Mouse (Mus musculus) CH12.LX (cell line): ENCODE results near the gene Clec5a. TPM values are rescaled to one million over a fixed set of nuclear protein-coding genes. Genes with fewer than 3 reads are reported as not detected.

ENCODE experiments used
- DNase-seq: peaks from one replicate; pipeline ENCODE4 v3.0.0-alpha.2; 2013; ENCODE audit errors: extremely low read depth
- H3K27ac ChIP-seq: 2 replicates; pipeline ENCODE4 v1.5.1; 2012; ENCODE audit warnings: low read depth, mild to moderate bottlenecking, control low read depth, moderate library complexity; ENCODE audit not compliant: insufficient read depth
- H3K27me3 ChIP-seq: replicated peaks from 2 replicates; pipeline ENCODE3; 2012; ENCODE audit warnings: inconsistent platforms
- H3K36me3 ChIP-seq, 2 experiments: replicated peaks in 1 of 2; 2 replicates each; pipeline versions ENCODE3 to v1.6.1; 2012; ENCODE audit warnings: inconsistent platforms in 1 of 2, low read length in 1 of 2, mild to moderate bottlenecking in 1 of 2, mixed read lengths in 1 of 2, moderate library complexity in 1 of 2; ENCODE audit not compliant: control insufficient read depth in 1 of 2, insufficient read depth in 1 of 2
- H3K4me1 ChIP-seq, 2 experiments: 2 replicates each; pipeline ENCODE4 v1.6.1; 2012; ENCODE audit warnings: inconsistent platforms in 1 of 2, moderate library complexity in 1 of 2; ENCODE audit not compliant: insufficient read depth in 2 of 2, control insufficient read depth in 1 of 2
- H3K4me2 ChIP-seq: 2 replicates; pipeline ENCODE4 v1.6.1; 2012; ENCODE audit warnings: low read depth, mild to moderate bottlenecking, control low read depth; ENCODE audit not compliant: poor library complexity, insufficient read depth, severe bottlenecking
- H3K4me3 ChIP-seq, 3 experiments: fragments of 150-350 bp in 1 of 3; sonication (generic) in 1 of 3; replicated peaks in 1 of 3; 2 replicates each; pipeline versions ENCODE3 to v1.5.1; 2011 to 2012; ENCODE audit warnings: low read depth in 2 of 3, low read length in 2 of 3, mild to moderate bottlenecking in 2 of 3, moderate library complexity in 2 of 3, control low read depth in 1 of 3, improper control_type of control experiment in 1 of 3, inconsistent platforms in 1 of 3, mixed read lengths in 1 of 3; ENCODE audit not compliant: poor library complexity in 1 of 3
- H3K79me2 ChIP-seq: replicated peaks from 2 replicates; pipeline ENCODE4 v1.6.1; 2012; ENCODE audit warnings: mild to moderate bottlenecking, moderate library complexity; ENCODE audit not compliant: control insufficient read depth, poor library complexity, insufficient read depth, severe bottlenecking; ENCODE audit errors: extremely low read depth
- H3K9ac ChIP-seq: 2 replicates; pipeline ENCODE4 v1.6.1; 2012; ENCODE audit warnings: low read depth, mild to moderate bottlenecking, control low read depth, moderate library complexity; ENCODE audit not compliant: insufficient read depth
- H3K9me3 ChIP-seq: replicated peaks from 2 replicates; pipeline ENCODE3; 2012; ENCODE audit warnings: low read length, inconsistent platforms, mixed read lengths
- CTCF ChIP-seq, 2 experiments: IDR thresholded peaks in 1 of 2; conservative IDR thresholded peaks in 1 of 2; 2 replicates each; pipeline ENCODE4 v1.5.1; 2011 to 2012; ENCODE audit warnings: low read depth in 2 of 2, low read length in 2 of 2, improper control_type of control experiment in 1 of 2, inconsistent platforms in 1 of 2, mild to moderate bottlenecking in 1 of 2, moderate library complexity in 1 of 2
- ELF1 ChIP-seq: IDR thresholded peaks from 2 replicates; pipeline ENCODE4 v1.6.1; 2014; ENCODE audit warnings: low read depth, mild to moderate bottlenecking, inconsistent platforms, low read length, improper control_type of control experiment
- GABPA ChIP-seq: IDR thresholded peaks from 2 replicates; pipeline ENCODE4 v1.6.1; 2012; ENCODE audit warnings: low read depth, low read length, improper control_type of control experiment, inconsistent platforms; ENCODE audit not compliant: insufficient replicate concordance
- IRF4 ChIP-seq: IDR thresholded peaks from 2 replicates; pipeline ENCODE4 v1.6.1; 2014; ENCODE audit warnings: low read depth, mild to moderate bottlenecking, inconsistent platforms, low read length, improper control_type of control experiment
- JUN ChIP-seq: IDR thresholded peaks from 2 replicates; pipeline ENCODE4 v1.6.1; 2011; ENCODE audit warnings: low read depth, mild to moderate bottlenecking, low read length, improper control_type of control experiment, moderate library complexity; ENCODE audit not compliant: insufficient read depth
- MAFK ChIP-seq: IDR thresholded peaks from 2 replicates; pipeline ENCODE4 v1.6.1; 2011; ENCODE audit warnings: low read length, improper control_type of control experiment; ENCODE audit not compliant: insufficient replicate concordance
- MEF2A ChIP-seq: IDR thresholded peaks from 2 replicates; pipeline ENCODE4 v1.6.1; 2014; ENCODE audit warnings: low read depth, mild to moderate bottlenecking, inconsistent platforms, low read length, improper control_type of control experiment, borderline replicate concordance
- MXI1 ChIP-seq: IDR thresholded peaks from 2 replicates; pipeline ENCODE4 v1.6.1; 2011; ENCODE audit warnings: mild to moderate bottlenecking, low read depth, low read length, improper control_type of control experiment
- MYC ChIP-seq: IDR thresholded peaks from 2 replicates; pipeline ENCODE4 v1.6.1; 2011; ENCODE audit warnings: low read depth, mild to moderate bottlenecking, improper control_type of control experiment, low read length
- PAX5 ChIP-seq: IDR thresholded peaks from 2 replicates; pipeline ENCODE4 v1.6.1; 2012; ENCODE audit warnings: low read length, inconsistent platforms, mixed read lengths
- POLR2A ChIP-seq: IDR thresholded peaks from 2 replicates; pipeline ENCODE4 v1.6.1; 2011; ENCODE audit warnings: low read depth, mild to moderate bottlenecking, improper control_type of control experiment, low read length
- POLR2AphosphoS2 ChIP-seq: IDR thresholded peaks from 2 replicates; pipeline ENCODE4 v1.6.1; 2011; ENCODE audit warnings: low read depth, low read length, improper control_type of control experiment
- RCOR1 ChIP-seq: conservative IDR thresholded peaks from 2 replicates; pipeline ENCODE4 v1.6.1; 2012; ENCODE audit warnings: low read depth, mild to moderate bottlenecking, inconsistent platforms, low read length, improper control_type of control experiment
- SMC3 ChIP-seq: IDR thresholded peaks from 2 replicates; pipeline ENCODE4 v1.6.1; 2011; ENCODE audit warnings: low read depth, low read length, improper control_type of control experiment
- TBP ChIP-seq: conservative IDR thresholded peaks from 2 replicates; pipeline ENCODE4 v1.6.1; 2011; ENCODE audit warnings: low read depth, low read length, improper control_type of control experiment
- USF1 ChIP-seq: IDR thresholded peaks from 2 replicates; pipeline ENCODE4 v1.6.1; 2014; ENCODE audit warnings: low read depth, mild to moderate bottlenecking, inconsistent platforms, low read length, improper control_type of control experiment
- ZKSCAN1 ChIP-seq: IDR thresholded peaks from 2 replicates; pipeline ENCODE4 v1.6.1; 2012; ENCODE audit warnings: low read depth, inconsistent platforms, low read length, improper control_type of control experiment, borderline replicate concordance
- ZNF384 ChIP-seq: IDR thresholded peaks from 2 replicates; pipeline ENCODE4 v1.6.1; 2012; ENCODE audit warnings: low read depth, low read length, improper control_type of control experiment, inconsistent platforms
- dilution Hi-C: fragments of 300-500 bp; cut with MboI; formaldehyde crosslinking; loops from 2 replicates; pipeline ENCODE4 v1.14.3; 2020; ENCODE audit warnings: low sequenced_read_pairs; ENCODE audit not compliant: extremely low pct_unique_long_range_greater_than_20kb, extremely low pct_ligation_motif_present
- in situ Hi-C: fragments of 300-500 bp; cut with MboI; formaldehyde crosslinking; loops from 3 replicates; pipeline ENCODE4 v1.14.3; 2019; ENCODE audit warnings: low sequenced_read_pairs, low pct_ligation_motif_present, low pct_unique_long_range_greater_than_20kb, mixed read lengths
- polyA plus RNA-seq: library from polyadenylated mRNA; unstranded; fragments of >175 nt; gene quantifications from 2 replicates; pipeline ENCODE4 v1.2.1, GENCODE M21; 2012; ENCODE audit warnings: low read depth; ENCODE audit not compliant: insufficient read length
- total RNA-seq, 2 experiments: library from RNA; depleted of rRNA; stranded (reverse); fragments of 300-350 nt in 1 of 2; fragments of >200 nt in 1 of 2; gene quantifications; 2 replicates each; pipeline ENCODE4 v1.2.3; 2012 to 2014

Clec5a gene
- total and polyA plus RNA-seq, 3 experiments = 1.0 to 1.4 (median 1.1) TPM

DNA sequence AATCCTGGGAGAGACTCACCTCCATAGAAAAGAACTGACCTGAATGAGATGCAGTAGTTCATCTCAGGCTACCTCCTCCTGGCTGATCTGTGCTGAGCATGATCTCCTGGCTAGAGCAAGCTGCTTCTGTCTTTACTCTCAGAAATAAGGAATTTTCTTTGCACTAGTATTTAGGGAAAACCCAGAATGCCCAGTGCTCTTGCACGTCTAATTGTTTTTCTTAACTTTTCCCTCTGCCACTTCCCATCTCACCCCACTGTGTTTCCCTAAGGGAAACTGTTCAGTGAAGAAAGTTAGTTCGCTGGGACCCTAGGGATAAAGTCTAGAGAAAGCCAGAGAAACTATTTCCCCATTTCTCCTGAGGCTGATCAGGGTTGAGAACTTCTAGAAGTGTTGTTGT, 30.7 kb downstream of the Clec5a start, which contains the start of gene Olfr461:
Olfr461 (minus strand) TSS at position 101 of the 400 bp plus-strand sequence.
- H3K9ac ChIP-seq = no peak within 1 kb of the TSS
- dilution Hi-C loops = no loop called here
- TF ChIP-seq POLR2AphosphoS2 = no peak
- TF ChIP-seq TBP = no peak
- no peak for TF ChIP-seq MAFK
- TF ChIP-seq GABPA = no peak
- no peak for TF ChIP-seq MEF2A
- TF ChIP-seq, all 38 proteins: peak for 0
- H3K4me3 ChIP-seq = no peak within 1 kb of the TSS
- H3K36me3 ChIP-seq = no peaks in the 10 kb centered on the region
- no peak within 1 kb of the TSS for H3K27ac ChIP-seq
- H3K79me2 ChIP-seq = no peaks in the 10 kb centered on the region
- no peaks in the 10 kb centered on the region for H3K9me3 ChIP-seq
- in situ Hi-C loops = no loop called here
- H3K4me1 ChIP-seq = no peaks in the 10 kb centered on the region
- H3K27me3 ChIP-seq = no peaks in the 10 kb centered on the region
- no peak for DNase-seq
- H3K4me2 ChIP-seq = no peak within 1 kb of the TSS

DNA sequence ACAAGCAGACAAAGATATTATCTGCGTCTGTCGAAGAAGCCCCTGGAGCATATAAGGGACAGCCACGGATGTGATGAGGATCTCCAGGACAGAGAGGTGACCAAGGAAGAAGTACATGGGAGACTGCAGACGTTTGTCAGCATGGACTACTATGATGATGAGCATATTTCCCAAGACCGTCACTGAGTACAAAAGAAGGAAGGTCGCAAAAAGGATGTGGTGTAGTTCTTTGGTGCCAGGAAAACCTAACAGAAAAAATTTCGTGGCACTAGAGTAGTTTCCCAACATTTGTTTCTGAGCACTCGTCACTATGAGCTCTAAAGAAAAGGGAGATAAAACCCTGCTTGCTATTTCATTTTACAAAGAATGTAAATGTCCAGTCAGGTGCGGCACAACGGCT, 40.9 kb downstream of the Clec5a start:
- DNase-seq = no peak
- in situ Hi-C loops (no loop called here), dilution Hi-C loops (no loop called here)

More for the DNA sequence above, 40.9 kb downstream of the Clec5a start:
- TF ChIP-seq ZNF384 = no peak
- TF ChIP-seq ELF1 = no peak
- no peak for TF ChIP-seq SMC3
- no peak for TF ChIP-seq MXI1
- no peak for TF ChIP-seq POLR2A
- TF ChIP-seq MYC = no peak
- TF ChIP-seq USF1 = no peak
- TF ChIP-seq JUN = no peak
- no peak for TF ChIP-seq CTCF (conservative IDR thresholded peaks at IDR 0.05 in 1 of 2, IDR thresholded peaks at IDR 0.05 in 1 of 2; ENCODE audit: low read depth in 2 of 2, low read length in 2 of 2)
- TF ChIP-seq GABPA = no peak
- no peak for TF ChIP-seq ZKSCAN1
- TF ChIP-seq RCOR1 = no peak
- no peak for TF ChIP-seq IRF4
- TF ChIP-seq PAX5 = no peak
- TF ChIP-seq, all 38 proteins: peak for 0
- no peak overlapping the region for H3K27ac ChIP-seq
- no peaks in the 10 kb centered on the region for H3K79me2 ChIP-seq
- H3K4me1 ChIP-seq = no peaks in the 10 kb centered on the region
- H3K9ac ChIP-seq = no peak overlapping the region
- H3K27me3 ChIP-seq = no peaks in the 10 kb centered on the region
- H3K9me3 ChIP-seq = no peaks in the 10 kb centered on the region
- no peaks in the 10 kb centered on the region for H3K36me3 ChIP-seq
- no peak overlapping the region for H3K4me2 ChIP-seq
- H3K4me3 ChIP-seq = no peak overlapping the region

Other genes with a start within 250 kb of the Clec5a start
- gene E330009J07Rik, start 149.7 kb downstream of the Clec5a start, total RNA-seq (2012; rRNA removed) = 10.9 and 13.1 TPM in 2 replicates
- 21.6 and 22.0 TPM in 2 replicates for gene E330009J07Rik, start 149.7 kb downstream of the Clec5a start, total RNA-seq (2014; rRNA removed)
- 11.6 and 12.3 TPM in 2 replicates for gene E330009J07Rik, start 149.7 kb downstream of the Clec5a start, polyA plus RNA-seq
- not detected in 2 replicates for gene Wee2, start 146.7 kb downstream of the Clec5a start, total RNA-seq (2012; rRNA removed)
- gene Wee2, start 146.7 kb downstream of the Clec5a start, total RNA-seq (2014; rRNA removed) = not detected in 2 replicates
- not detected in 2 replicates for gene Wee2, start 146.7 kb downstream of the Clec5a start, polyA plus RNA-seq
- 70.2 and 84.1 TPM in 2 replicates for gene Ssbp1, start 114.5 kb downstream of the Clec5a start, total RNA-seq (2012; rRNA removed)
- 109 and 110 TPM in 2 replicates for gene Ssbp1, start 114.5 kb downstream of the Clec5a start, total RNA-seq (2014; rRNA removed)
- 118 and 147 TPM in 2 replicates for gene Ssbp1, start 114.5 kb downstream of the Clec5a start, polyA plus RNA-seq
- not detected in 2 replicates for gene Tas2r137, start 94.6 kb downstream of the Clec5a start, total RNA-seq (2012; rRNA removed)
- gene Tas2r137, start 94.6 kb downstream of the Clec5a start, total RNA-seq (2014; rRNA removed) = not detected in 2 replicates
- gene Tas2r137, start 94.6 kb downstream of the Clec5a start, polyA plus RNA-seq = not detected in 2 replicates
- not detected in 2 replicates for gene Tas2r108, start 92.3 kb downstream of the Clec5a start, total RNA-seq (2012; rRNA removed)
- not detected in 2 replicates for gene Tas2r108, start 92.3 kb downstream of the Clec5a start, total RNA-seq (2014; rRNA removed)
- not detected in 2 replicates for gene Tas2r108, start 92.3 kb downstream of the Clec5a start, polyA plus RNA-seq
- not detected in 2 replicates for gene Prss37, start 66.3 kb downstream of the Clec5a start, total RNA-seq (2012; rRNA removed)
- not detected in 2 replicates for gene Prss37, start 66.3 kb downstream of the Clec5a start, total RNA-seq (2014; rRNA removed)
- gene Prss37, start 66.3 kb downstream of the Clec5a start, polyA plus RNA-seq = not detected in 2 replicates
- gene Olfr461, start 30.8 kb downstream of the Clec5a start, total RNA-seq (2012; rRNA removed) = not detected in 2 replicates
- gene Olfr461, start 30.8 kb downstream of the Clec5a start, total RNA-seq (2014; rRNA removed) = not detected in 2 replicates
- not detected in 2 replicates for gene Olfr461, start 30.8 kb downstream of the Clec5a start, polyA plus RNA-seq
- gene Olfr460, start 16.3 kb downstream of the Clec5a start, total RNA-seq (2012; rRNA removed) = not detected in 2 replicates
- gene Olfr460, start 16.3 kb downstream of the Clec5a start, total RNA-seq (2014; rRNA removed) = not detected in 2 replicates
- not detected in 2 replicates for gene Olfr460, start 16.3 kb downstream of the Clec5a start, polyA plus RNA-seq
- not detected in 2 replicates for gene Tas2r138, start 27.5 kb upstream of the Clec5a start, total RNA-seq (2012; rRNA removed)
- not detected in 2 replicates for gene Tas2r138, start 27.5 kb upstream of the Clec5a start, total RNA-seq (2014; rRNA removed)
- not detected in 2 replicates for gene Tas2r138, start 27.5 kb upstream of the Clec5a start, polyA plus RNA-seq
- not detected in 2 replicates for gene Mgam, start 43.0 kb upstream of the Clec5a start, total RNA-seq (2012; rRNA removed)
- gene Mgam, start 43.0 kb upstream of the Clec5a start, total RNA-seq (2014; rRNA removed) = not detected in 2 replicates
- gene Mgam, start 43.0 kb upstream of the Clec5a start, polyA plus RNA-seq = 0.04 and 0.06 TPM in 2 replicates